Mouse (Mus musculus): ENCODE measurements at regions not wholly inside any gene's neighbourhood (a gene's known extent, or its start where the extent isn't known, plus 50 kb on each side); places are given as distances from the start of the nearest gene placed in this dataset.

GRCm38 (mm10) chr5:119579288-119579687 is 91.2 kb upstream of the Tbx3 start:
- no peak for TF ChIP-seq CTCF (IDR thresholded peaks at IDR 0.05; ENCODE audit: control insufficient read depth, insufficient read depth, insufficient replicate concordance, low read depth, low read length)
- TF ChIP-seq POLR2A (IDR thresholded peaks at IDR 0.05; ENCODE audit: control insufficient read depth, low read depth, low read length) = no peak
